Mouse (Mus musculus) midbrain, embryonic 15.5 days (tissue): ENCODE results near the gene Itch. TPM values are rescaled to one million over a fixed set of nuclear protein-coding genes. Genes with fewer than 3 reads are reported as not detected.

Source experiments
- ATAC-seq: fragments of 200-750 bp; cut with Nextera tagmentation; replicated peaks from 2 replicates; pipeline ENCODE4 v1.8.0; 2017; ENCODE audit warnings: moderate TSS enrichment
- H3K27ac ChIP-seq: fragments of 300-500 bp; sonication (generic); 2 replicates; pipeline ENCODE4 v1.5.1; 2015; ENCODE audit warnings: mild to moderate bottlenecking, inconsistent platforms
- H3K27me3 ChIP-seq: fragments of 300-500 bp; sonication (generic); replicated peaks from 2 replicates; pipeline ENCODE4 v1.6.1; 2015; ENCODE audit warnings: inconsistent platforms
- H3K36me3 ChIP-seq: fragments of 300-500 bp; sonication (generic); replicated peaks from 2 replicates; pipeline ENCODE4 v1.6.1; 2015; ENCODE audit warnings: inconsistent platforms
- H3K4me1 ChIP-seq: fragments of 300-500 bp; sonication (generic); 2 replicates; pipeline ENCODE4 v1.6.1; 2015; ENCODE audit warnings: inconsistent platforms
- H3K4me2 ChIP-seq: fragments of 300-500 bp; sonication (generic); 2 replicates; pipeline ENCODE4 v1.6.1; 2015; ENCODE audit warnings: inconsistent platforms, mild to moderate bottlenecking, moderate library complexity
- H3K4me3 ChIP-seq: fragments of 300-500 bp; sonication (generic); 2 replicates; pipeline ENCODE4 v1.5.1; 2015; ENCODE audit warnings: mild to moderate bottlenecking, inconsistent platforms
- H3K9ac ChIP-seq: fragments of 300-500 bp; sonication (generic); 2 replicates; pipeline ENCODE4 v1.6.1; 2015; ENCODE audit warnings: mild to moderate bottlenecking, inconsistent platforms
- H3K9me3 ChIP-seq: fragments of 300-500 bp; sonication (generic); 2 replicates; pipeline ENCODE4 v1.6.1; 2016; ENCODE audit warnings: inconsistent platforms
- whole genome bisulfite sequencing: fragments of 180-500 bp; shearing (Covaris S2); methylation state at CpG from one replicate; pipeline ENCODE4 v1.1.7; 2015; ENCODE audit warnings: mixed read lengths; 5-methylcytosine and 5-hydroxymethylcytosine counted together
- polyA plus RNA-seq: library from polyadenylated mRNA; unstranded; fragments of >200 nt; fragmentation: Nextera tagmentation; extraction: Ambion mirVana; gene quantifications from 2 replicates; pipeline ENCODE4 v1.2.1, GENCODE M21; 2015

Itch gene
- 43.2 and 47.9 TPM in 2 replicates for polyA plus RNA-seq

- no peaks in the 10 kb centered on the region for H3K27me3 ChIP-seq
- peak within 1 kb of the TSS; percentile 96 for H3K9ac ChIP-seq
- no peaks in the 10 kb centered on the region for H3K9me3 ChIP-seq
- H3K4me2 ChIP-seq, result peak within 1 kb of the TSS; percentile 65
- peak within 1 kb of the TSS; percentile 96 for H3K4me3 ChIP-seq
- peaks cover 25% of the 10 kb centered on the region for H3K4me1 ChIP-seq
- peak; percentile 98 for ATAC-seq
- WGBS, result 1% methylated on average over 65 of the region's 65 CpGs
- H3K27ac ChIP-seq, result peak within 1 kb of the TSS; percentile 93
- H3K36me3 ChIP-seq, result peaks cover 3% of the 10 kb centered on the region; the same call in 1 of the 2 replicates
These were observed at the start of gene Itch for GRCm38 (mm10) chr2:155133011-155133976. Gene Itch, plus strand, starts transcription at chr2:155133509.

GRCm38 (mm10) chr2:155084546-155084945, 48.8 kb upstream of the Itch start:
- Histone ChIP-seq H3K4me1 (no peaks in the 10 kb centered on the region), H3K36me3 (no peaks in the 10 kb centered on the region), H3K9ac (no peak overlapping the region), H3K27ac (no peak overlapping the region), H3K9me3 (no peaks in the 10 kb centered on the region), H3K4me2 (no peak overlapping the region), H3K4me3 (no peak overlapping the region), H3K27me3 (no peaks in the 10 kb centered on the region)
- ATAC-seq, result no peak
- whole genome bisulfite sequencing, result 89% methylated on average over 5 of the region's 5 CpGs

- ATAC-seq, result no peak
- no peak overlapping the region for H3K4me3 ChIP-seq
- 90% methylated on average over 5 of the region's 5 CpGs for WGBS
- no peak overlapping the region for H3K4me2 ChIP-seq
- H3K27me3 ChIP-seq, result no peaks in the 10 kb centered on the region
- H3K36me3 ChIP-seq, result no peaks in the 10 kb centered on the region
- no peaks in the 10 kb centered on the region for H3K9me3 ChIP-seq
- H3K9ac ChIP-seq, result no peak overlapping the region
- H3K4me1 ChIP-seq, result no peaks in the 10 kb centered on the region
- no peak overlapping the region for H3K27ac ChIP-seq
These were observed 47.0 kb upstream of the Itch start for GRCm38 (mm10) chr2:155086328-155086727.

GRCm38 (mm10) chr2:155088264-155088663, 45.0 kb upstream of the Itch start:
- no peaks in the 10 kb centered on the region for H3K27me3 ChIP-seq
- no peak overlapping the region for H3K27ac ChIP-seq
- no peaks in the 10 kb centered on the region for H3K36me3 ChIP-seq
- WGBS, result 80% methylated on average over 6 of the region's 6 CpGs
- H3K4me2 ChIP-seq, result no peak overlapping the region
- no peak overlapping the region for H3K4me3 ChIP-seq
- H3K9me3 ChIP-seq, result no peaks in the 10 kb centered on the region
- ATAC-seq, result no peak
- no peaks in the 10 kb centered on the region for H3K4me1 ChIP-seq
- no peak overlapping the region for H3K9ac ChIP-seq

GRCm38 (mm10) chr2:155090909-155091742, 42.2 kb upstream of the Itch start:
- Histone ChIP-seq H3K4me1 (no peaks in the 10 kb centered on the region), H3K9me3 (no peaks in the 10 kb centered on the region), H3K27me3 (no peaks in the 10 kb centered on the region), H3K36me3 (no peaks in the 10 kb centered on the region), H3K9ac (no peak overlapping the region), H3K27ac (no peak overlapping the region), H3K4me3 (no peak overlapping the region), H3K4me2 (no peak overlapping the region)
- WGBS, result 69% methylated on average over 13 of the region's 13 CpGs
- ATAC-seq, result no peak

GRCm38 (mm10) chr2:155091743-155092075, 41.6 kb upstream of the Itch start:
- no peak overlapping the region for H3K4me3 ChIP-seq
- no peaks in the 10 kb centered on the region for H3K36me3 ChIP-seq
- no peaks in the 10 kb centered on the region for H3K4me1 ChIP-seq
- no peak for ATAC-seq
- H3K4me2 ChIP-seq, result no peak overlapping the region
- no peaks in the 10 kb centered on the region for H3K9me3 ChIP-seq
- no peaks in the 10 kb centered on the region for H3K27me3 ChIP-seq
- 84% methylated on average over 3 of the region's 3 CpGs for WGBS
- H3K9ac ChIP-seq, result no peak overlapping the region
- H3K27ac ChIP-seq, result no peak overlapping the region

GRCm38 (mm10) chr2:155093418-155093817, 39.9 kb upstream of the Itch start:
- no peak overlapping the region for H3K4me3 ChIP-seq
- H3K4me2 ChIP-seq, result no peak overlapping the region
- H3K9ac ChIP-seq, result no peak overlapping the region
- no peaks in the 10 kb centered on the region for H3K4me1 ChIP-seq
- ATAC-seq, result no peak
- H3K36me3 ChIP-seq, result no peaks in the 10 kb centered on the region
- H3K27me3 ChIP-seq, result no peaks in the 10 kb centered on the region
- 67% methylated on average over 4 of the region's 4 CpGs for WGBS
- H3K27ac ChIP-seq, result no peak overlapping the region
- no peaks in the 10 kb centered on the region for H3K9me3 ChIP-seq

- no peak overlapping the region for H3K4me2 ChIP-seq
- H3K27ac ChIP-seq, result no peak overlapping the region
- 89% methylated on average over 9 of the region's 9 CpGs for WGBS
- H3K4me1 ChIP-seq, result 0 out of 2 replicates have a peak, but pooled peaks cover 4% of the 10 kb centered on the region
- ATAC-seq, result no peak
- no peak overlapping the region for H3K9ac ChIP-seq
- no peak overlapping the region for H3K4me3 ChIP-seq
- H3K9me3 ChIP-seq, result no peaks in the 10 kb centered on the region
- H3K27me3 ChIP-seq, result no peaks in the 10 kb centered on the region
- no peaks in the 10 kb centered on the region for H3K36me3 ChIP-seq
These were observed 34.5 kb upstream of the Itch start for GRCm38 (mm10) chr2:155098720-155099380.

- no peaks in the 10 kb centered on the region for H3K27me3 ChIP-seq
- WGBS, result 72% methylated on average over 7 of the region's 7 CpGs
- no peaks in the 10 kb centered on the region for H3K36me3 ChIP-seq
- no peak overlapping the region for H3K4me2 ChIP-seq
- no peak overlapping the region for H3K27ac ChIP-seq
- no peak overlapping the region for H3K4me3 ChIP-seq
- ATAC-seq, result no peak
- no peak overlapping the region for H3K9ac ChIP-seq
- no peaks in the 10 kb centered on the region for H3K9me3 ChIP-seq
- H3K4me1 ChIP-seq, result 0 out of 2 replicates have a peak, but pooled peaks cover 4% of the 10 kb centered on the region
These were observed 33.9 kb upstream of the Itch start for GRCm38 (mm10) chr2:155099421-155099820.

GRCm38 (mm10) chr2:155099994-155100795, 33.1 kb upstream of the Itch start:
- Histone ChIP-seq H3K4me2 (no peak overlapping the region), H3K36me3 (no peaks in the 10 kb centered on the region), H3K27ac (no peak overlapping the region), H3K9me3 (no peaks in the 10 kb centered on the region), H3K27me3 (no peaks in the 10 kb centered on the region), H3K9ac (no peak overlapping the region), H3K4me1 (0 out of 2 replicates have a peak, but pooled peaks cover 4% of the 10 kb centered on the region), H3K4me3 (no peak overlapping the region)
- ATAC-seq, result no peak
- 86% methylated on average over 14 of the region's 14 CpGs for WGBS

GRCm38 (mm10) chr2:155100796-155101259, 32.5 kb upstream of the Itch start:
- H3K27ac ChIP-seq, result no peak overlapping the region
- no peak for ATAC-seq
- WGBS, result 90% methylated on average over 3 of the region's 3 CpGs

More at GRCm38 (mm10) chr2:155100796-155101259, 32.5 kb upstream of the Itch start:
- no peaks in the 10 kb centered on the region for H3K27me3 ChIP-seq
- H3K36me3 ChIP-seq, result no peaks in the 10 kb centered on the region
- no peak overlapping the region for H3K9ac ChIP-seq
- no peak overlapping the region for H3K4me3 ChIP-seq
- H3K4me1 ChIP-seq, result 0 out of 2 replicates have a peak, but pooled peaks cover 4% of the 10 kb centered on the region
- no peaks in the 10 kb centered on the region for H3K9me3 ChIP-seq
- H3K4me2 ChIP-seq, result no peak overlapping the region
